In the genomic region with DNA sequence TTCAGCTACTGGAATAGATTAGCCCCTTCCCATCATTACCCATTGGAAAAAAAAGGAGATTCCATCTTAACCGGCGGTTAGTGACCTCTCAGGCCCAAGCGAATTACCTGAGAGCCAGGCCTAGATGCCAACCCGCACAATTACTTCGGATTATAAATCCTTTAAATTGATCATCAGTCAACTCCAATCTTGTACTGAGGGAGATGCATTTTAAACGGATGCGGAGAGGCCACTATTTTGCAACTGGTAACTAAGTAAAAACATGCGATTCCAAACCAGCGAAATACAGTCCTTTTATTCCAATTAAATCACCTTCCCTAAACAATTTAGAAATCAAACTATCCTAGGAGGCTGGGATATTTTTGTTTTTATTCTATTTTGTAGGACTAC, we compare ENCODE assay signal across 12 mouse cellular contexts. TPM values are rescaled to one million over a fixed set of nuclear protein-coding genes. Genes with fewer than 3 reads are reported as not detected.
A peak's percentile ranks its signal among the peaks of the same experiment; 100 is the strongest.
DNase-seq lines count a peak whose midpoint lies in the region; ATAC-seq and TF ChIP-seq lines count a peak whose summit lies in the region.
"Had no signal": no experiment of that assay in that cellular context is flagged by ENCODE, and none has a peak within 500 bp of the region (broad histone marks: within the 10 kb centered on the region; RNA-seq: fewer than 3 reads in every experiment).

No protein-coding gene starts in this region.

- no peak overlapping the region for H3K4me2 ChIP-seq in hindbrain, embryonic 13.5 days
- H3K4me2 ChIP-seq in hindbrain, postnatal 0 days (ENCODE audit: low read depth, low read length) = no peak overlapping the region; the same call in 1 of the 2 replicates
- peak overlapping the region; percentile 54 for H3K4me2 ChIP-seq in intestine, embryonic 14.5 days (ENCODE audit: low read length)
- H3K4me2 ChIP-seq in midbrain, embryonic 15.5 days = no peak overlapping the region

- no peak overlapping the region for H3K9ac ChIP-seq in hindbrain, embryonic 13.5 days
- no peak overlapping the region for H3K9ac ChIP-seq in hindbrain, postnatal 0 days (replicated peaks; ENCODE audit: low read length)
- peak overlapping the region; percentile 72 for H3K9ac ChIP-seq in intestine, embryonic 14.5 days (ENCODE audit: low read length)
- no peak overlapping the region for H3K9ac ChIP-seq in midbrain, embryonic 15.5 days

- TF ChIP-seq CTCF in hindbrain, postnatal 0 days (IDR thresholded peaks at IDR 0.05; ENCODE audit: low read depth) = no peak

- peaks cover 93% of the 10 kb centered on the region for H3K27me3 ChIP-seq in hindbrain, embryonic 13.5 days
- H3K27me3 ChIP-seq in hindbrain, postnatal 0 days (ENCODE audit: insufficient read depth, low read length) = peaks cover 75% of the 10 kb centered on the region
- H3K27me3 ChIP-seq in intestine, embryonic 14.5 days (replicated peaks; ENCODE audit: control insufficient read depth, insufficient read depth, low read length) = peaks cover 91% of the 10 kb centered on the region
- peaks cover 78% of the 10 kb centered on the region for H3K27me3 ChIP-seq in midbrain, embryonic 15.5 days (replicated peaks)

- no peak for ATAC-seq in hindbrain, embryonic 13.5 days (ENCODE audit: low FRiP score)
- ATAC-seq in hindbrain, postnatal 0 days = no peak
- no peak for ATAC-seq in intestine, embryonic 14.5 days (replicated peaks; ENCODE audit: low FRiP score, low TSS enrichment, low read depth)
- no peak for ATAC-seq in midbrain, embryonic 15.5 days (replicated peaks)

- WGBS in hindbrain, embryonic 13.5 days = under 1% methylated on average over 9 of the region's 9 CpGs
- WGBS in hindbrain, postnatal 0 days = 2% methylated on average over 9 of the region's 9 CpGs
- 7% methylated on average over 9 of the region's 9 CpGs for WGBS in intestine, embryonic 14.5 days
- 3% methylated on average over 9 of the region's 9 CpGs for WGBS in midbrain, embryonic 15.5 days

- H3K4me3 ChIP-seq in hindbrain, embryonic 13.5 days = peak overlapping the region; percentile 34; the same call in 1 of the 2 replicates
- H3K4me3 ChIP-seq in hindbrain, postnatal 0 days (ENCODE audit: low read length) = no peak overlapping the region
- peak overlapping the region; percentile 56 for H3K4me3 ChIP-seq in intestine, embryonic 14.5 days (ENCODE audit: low read depth, low read length)
- peak overlapping the region; percentile 31 for H3K4me3 ChIP-seq in midbrain, embryonic 15.5 days

- H3K27ac ChIP-seq in hindbrain, embryonic 13.5 days = no peak overlapping the region
- no peak overlapping the region for H3K27ac ChIP-seq in hindbrain, postnatal 0 days
- H3K27ac ChIP-seq in intestine, embryonic 14.5 days (ENCODE audit: low read depth) = peak overlapping the region; percentile 70; the same call in 1 of the 2 replicates
- H3K27ac ChIP-seq in midbrain, embryonic 15.5 days = 0 out of 2 replicates have a peak overlapping the region, but pooled peaks have one; percentile 47
- H3K27ac ChIP-seq: liver, embryonic 13.5 days had no signal

- H3K4me1 ChIP-seq in hindbrain, embryonic 13.5 days (replicated peaks) = peaks cover 29% of the 10 kb centered on the region
- H3K4me1 ChIP-seq in hindbrain, postnatal 0 days (ENCODE audit: insufficient read depth, low read length) = no peaks in the 10 kb centered on the region
- H3K4me1 ChIP-seq in intestine, embryonic 14.5 days (replicated peaks; ENCODE audit: control insufficient read depth, insufficient read depth, low read length) = peaks cover 10% of the 10 kb centered on the region; the same call in 1 of the 2 replicates
- H3K4me1 ChIP-seq in midbrain, embryonic 15.5 days = peaks cover 24% of the 10 kb centered on the region
- H3K4me1 ChIP-seq: liver, embryonic 13.5 days had no signal

- peak; percentile 18 for DNase-seq in embryo, embryonic 10 days (ENCODE audit: low spot score)
- no peak for DNase-seq in embryo, embryonic 11 days
- no peak for DNase-seq in hindbrain, postnatal 0 days (ENCODE audit: low spot score)
- no peak for DNase-seq in intestine, embryonic 14.5 days (ENCODE audit: low spot score)
- DNase-seq in urinary bladder, postnatal 25 days (ENCODE audit: low spot score) = no peak
- no peak for DNase-seq in ovary, postnatal 10 days (ENCODE audit: low spot score)
- DNase-seq: layer of hippocampus, adult 9-11 months; liver, embryonic 13.5 days; thymus, postnatal 36 days had no signal

- H3K9me3 ChIP-seq in hindbrain, embryonic 13.5 days = no peaks in the 10 kb centered on the region
- H3K9me3 ChIP-seq in hindbrain, postnatal 0 days (ENCODE audit: low read length) = no peaks in the 10 kb centered on the region
- H3K9me3 ChIP-seq in intestine, embryonic 14.5 days (ENCODE audit: control insufficient read depth, low read length) = no peaks in the 10 kb centered on the region
- H3K9me3 ChIP-seq in midbrain, embryonic 15.5 days = no peaks in the 10 kb centered on the region
- H3K9me3 ChIP-seq: liver, embryonic 13.5 days had no signal

- H3K36me3 ChIP-seq in hindbrain, embryonic 13.5 days = no peaks in the 10 kb centered on the region
- H3K36me3 ChIP-seq in hindbrain, postnatal 0 days (ENCODE audit: insufficient read depth, low read length) = no peaks in the 10 kb centered on the region
- no peaks in the 10 kb centered on the region for H3K36me3 ChIP-seq in intestine, embryonic 14.5 days (ENCODE audit: control insufficient read depth, insufficient read depth, low read length)
- no peaks in the 10 kb centered on the region for H3K36me3 ChIP-seq in midbrain, embryonic 15.5 days (replicated peaks)
- H3K36me3 ChIP-seq: liver, embryonic 13.5 days had no signal

RNA-seq across cellular contexts. Expression of a gene that starts 0.8 kb away (rescaled TPM):
- polyA plus RNA-seq in hindbrain, embryonic 13.5 days (2015; fragmentation: Nextera tagmentation; extraction: Ambion mirVana) = 2.1 and 2.6 TPM in 2 replicates
- total RNA-seq in hindbrain, postnatal 0 days (2014; rRNA removed) = 0.61 and 2.4 TPM in 2 replicates
- polyA plus RNA-seq in hindbrain, postnatal 0 days (2015; fragmentation: Nextera tagmentation; extraction: Ambion mirVana) = 1.0 TPM in 2 replicates
- polyA plus RNA-seq in intestine, embryonic 14.5 days (2014; fragmentation: Nextera tagmentation; extraction: Ambion mirVana) = 35.6 and 48.0 TPM in 2 replicates
- polyA plus RNA-seq in midbrain, embryonic 15.5 days (2015; fragmentation: Nextera tagmentation; extraction: Ambion mirVana) = 41.0 and 60.5 TPM in 2 replicates
- total RNA-seq: megakaryocyte, adult 5-6 weeks had no signal

Comparison
In these comparisons a context has a peak if more than half of its experiments do, and no peak if none do; other contexts are left out.
1. H3K27ac ChIP-seq: peak in intestine, embryonic 14.5 days (single experiment) and midbrain, embryonic 15.5 days (single experiment); none in hindbrain, embryonic 13.5 days (single experiment) and hindbrain, postnatal 0 days (single experiment).
2. RNA of a gene that starts 0.8 kb away (polyA plus RNA-seq): 41.0 to 60.5 TPM in midbrain, embryonic 15.5 days and 35.6 to 48.0 TPM in intestine, embryonic 14.5 days; 2.1 to 2.6 TPM in hindbrain, embryonic 13.5 days and 1.0 TPM in hindbrain, postnatal 0 days; every median in the first group is over 10 times any median in the second.